Mouse (Mus musculus) heart, embryonic 15.5 days (tissue): ENCODE results near the gene Cd27. TPM values are rescaled to one million over a fixed set of nuclear protein-coding genes. Genes with fewer than 3 reads are reported as not detected.
"Not testable (repeated sequence)": the region's sequence is repeated elsewhere in the genome, so short reads cannot be mapped to it uniquely, and the experiment has no call there.

ENCODE experiments used
- ATAC-seq: fragments of 200-750 bp; cut with Nextera tagmentation; replicated peaks from 2 replicates; pipeline ENCODE4 v1.8.0; 2017; ENCODE audit warnings: low read depth, moderate TSS enrichment; ENCODE audit not compliant: insufficient number of reproducible peaks, insufficient read depth, low FRiP score
- H3K27ac ChIP-seq: fragments of 300-500 bp; sonication (generic); 2 replicates; pipeline ENCODE4 v1.5.1; 2015; ENCODE audit warnings: mild to moderate bottlenecking, inconsistent platforms
- H3K27me3 ChIP-seq: fragments of 300-500 bp; sonication (generic); 2 replicates; pipeline ENCODE4 v1.6.1; 2015; ENCODE audit warnings: inconsistent platforms
- H3K36me3 ChIP-seq: fragments of 300-500 bp; sonication (generic); 2 replicates; pipeline ENCODE4 v1.6.1; 2015; ENCODE audit warnings: mild to moderate bottlenecking, inconsistent platforms
- H3K4me1 ChIP-seq: fragments of 300-500 bp; sonication (generic); replicated peaks from 2 replicates; pipeline ENCODE4 v1.6.1; 2015; ENCODE audit warnings: inconsistent platforms
- H3K4me2 ChIP-seq: fragments of 300-500 bp; sonication (generic); 2 replicates; pipeline ENCODE4 v1.6.1; 2015; ENCODE audit warnings: inconsistent platforms, mild to moderate bottlenecking, moderate library complexity
- H3K4me3 ChIP-seq: fragments of 300-500 bp; sonication (generic); 2 replicates; pipeline ENCODE4 v1.5.1; 2015; ENCODE audit warnings: mild to moderate bottlenecking, inconsistent platforms
- H3K9ac ChIP-seq: fragments of 300-500 bp; sonication (generic); 2 replicates; pipeline ENCODE4 v1.6.1; 2015; ENCODE audit warnings: mild to moderate bottlenecking, inconsistent platforms
- H3K9me3 ChIP-seq: fragments of 300-500 bp; sonication (generic); replicated peaks from 2 replicates; pipeline ENCODE4 v1.6.1; 2016; ENCODE audit warnings: inconsistent platforms
- WGBS: fragments of 180-500 bp; shearing (Covaris S2); methylation state at CpG from one replicate; pipeline ENCODE4 v1.1.7; 2015; ENCODE audit warnings: mixed read lengths; 5-methylcytosine and 5-hydroxymethylcytosine counted together
- polyA plus RNA-seq: library from polyadenylated mRNA; unstranded; fragments of >200 nt; fragmentation: Nextera tagmentation; extraction: Ambion mirVana; gene quantifications from 2 replicates; pipeline ENCODE4 v1.2.1, GENCODE M21; 2015

Cd27 gene
- 2.0 and 10.1 TPM in 2 replicates for polyA plus RNA-seq

DNA sequence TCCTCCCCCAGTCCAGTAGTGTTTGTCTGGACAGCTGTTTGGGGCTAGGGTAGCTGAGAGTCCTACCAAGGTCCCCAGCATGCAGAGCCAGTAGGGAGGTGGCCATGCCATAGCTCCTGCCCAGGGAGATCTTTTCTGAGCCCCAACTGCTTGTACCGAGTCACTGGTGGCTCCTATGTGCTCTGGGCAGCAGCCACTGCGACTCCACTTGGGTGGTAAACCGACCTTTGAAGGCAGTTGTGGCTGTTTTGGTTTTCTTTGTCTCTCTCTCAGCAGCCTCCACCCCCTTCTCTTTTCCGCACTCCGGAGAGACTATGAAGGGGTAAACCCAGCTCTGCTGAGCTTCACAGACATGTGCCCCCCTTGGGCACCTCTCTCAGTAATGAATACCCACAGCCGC is at the start of gene Cd27:
Cd27 (minus strand) TSS at position 229 of the 400 bp plus-strand sequence.
- Histone ChIP-seq H3K9ac (no peak within 1 kb of the TSS), H3K27me3 (no peaks in the 10 kb centered on the region), H3K4me2 (no peak within 1 kb of the TSS), H3K4me3 (peak within 1 kb of the TSS; percentile 22; the same call in 1 of the 2 replicates), H3K4me1 (peaks cover 28% of the 10 kb centered on the region), H3K36me3 (no peaks in the 10 kb centered on the region), H3K9me3 (no peaks in the 10 kb centered on the region), H3K27ac (no peak within 1 kb of the TSS)
- WGBS = 56% methylated on average over 6 of the region's 6 CpGs
- no peak for ATAC-seq

DNA sequence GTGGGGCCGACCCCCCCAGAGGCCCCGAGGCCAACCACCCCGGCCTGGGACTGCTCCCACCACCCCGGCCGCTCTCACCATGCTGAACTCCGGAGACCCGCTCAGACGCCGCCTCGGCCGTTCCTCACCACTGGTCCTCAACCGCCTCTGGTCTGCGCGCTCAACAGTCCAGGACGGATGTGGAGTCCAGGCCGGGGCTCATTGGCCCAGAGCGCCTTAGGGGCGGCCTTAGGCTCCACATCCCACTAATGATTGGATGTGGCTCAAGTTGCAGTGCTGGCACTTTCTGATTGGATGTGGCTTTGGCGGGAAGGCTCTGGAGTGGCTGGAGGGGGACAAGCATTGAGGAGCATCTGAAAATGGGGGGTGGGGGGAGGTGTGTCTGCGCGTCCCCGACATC is 49.1 kb upstream of the Cd27 start, which contains the start of gene Tuba3a:
Tuba3a (minus strand) TSS at position 153 of the 400 bp plus-strand sequence.
- H3K27ac ChIP-seq = no peak within 1 kb of the TSS
- H3K4me3 ChIP-seq = no peak within 1 kb of the TSS
- H3K4me2 ChIP-seq = no peak within 1 kb of the TSS
- ATAC-seq = no peak; the same call in 1 of the 2 replicates
- H3K9me3 ChIP-seq = no peaks in the 10 kb centered on the region
- H3K36me3 ChIP-seq = no peaks in the 10 kb centered on the region
- no peaks in the 10 kb centered on the region for H3K4me1 ChIP-seq
- no peaks in the 10 kb centered on the region for H3K27me3 ChIP-seq
- no peak within 1 kb of the TSS for H3K9ac ChIP-seq
- 94% methylated on average over 20 of the region's 22 CpGs for WGBS

DNA sequence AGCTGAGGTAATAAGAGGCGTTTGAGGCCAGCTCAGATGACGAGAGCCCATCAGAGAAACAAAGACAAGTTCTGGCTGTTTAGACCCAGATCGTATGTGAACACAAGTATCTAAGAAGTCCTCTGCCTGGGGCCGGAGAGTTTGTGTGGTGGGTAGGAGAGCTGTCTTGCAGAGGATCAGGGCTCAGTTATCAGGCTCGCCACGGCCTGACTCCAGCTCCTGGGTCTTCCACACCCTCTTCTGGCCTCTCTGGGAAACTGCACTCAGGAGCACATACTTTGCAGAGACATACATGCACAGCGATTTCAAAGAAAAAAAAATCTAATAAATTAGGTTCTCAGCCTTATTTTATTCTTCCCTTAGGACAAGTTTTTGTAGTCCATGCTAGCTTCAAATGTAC is 47.9 kb upstream of the Cd27 start:
- no peak overlapping the region for H3K9ac ChIP-seq
- H3K36me3 ChIP-seq = no peaks in the 10 kb centered on the region
- H3K4me2 ChIP-seq = no peak overlapping the region
- H3K27me3 ChIP-seq = no peaks in the 10 kb centered on the region
- no peak for ATAC-seq
- no peak overlapping the region for H3K4me3 ChIP-seq
- H3K9me3 ChIP-seq = no peaks in the 10 kb centered on the region
- 86% methylated on average over 7 of the region's 7 CpGs for WGBS
- H3K27ac ChIP-seq = no peak overlapping the region
- no peaks in the 10 kb centered on the region for H3K4me1 ChIP-seq

DNA sequence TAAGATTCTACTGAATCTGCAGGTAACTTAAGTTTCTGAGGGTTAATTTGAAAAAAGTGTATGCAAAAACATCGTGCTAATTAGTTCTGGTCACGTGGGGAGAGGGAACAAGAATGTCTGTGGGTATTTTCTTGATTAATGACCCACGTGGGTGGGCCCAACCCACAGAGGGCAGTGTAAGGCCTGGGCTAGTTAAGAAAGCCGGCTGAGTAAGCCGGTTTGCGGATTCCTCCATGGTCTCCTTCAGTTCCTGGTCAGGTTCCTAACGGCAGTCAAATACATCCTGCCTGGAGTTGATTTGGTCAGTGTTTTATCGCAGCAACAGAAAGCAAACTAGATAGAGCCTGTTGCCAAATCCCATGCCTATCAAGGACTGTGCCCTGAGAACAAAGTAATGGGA is 47.4 kb upstream of the Cd27 start:
- no peak overlapping the region for H3K9ac ChIP-seq
- no peaks in the 10 kb centered on the region for H3K4me1 ChIP-seq
- no peak for ATAC-seq
- H3K27ac ChIP-seq = no peak overlapping the region
- no peak overlapping the region for H3K4me3 ChIP-seq
- H3K4me2 ChIP-seq = no peak overlapping the region
- H3K27me3 ChIP-seq = no peaks in the 10 kb centered on the region
- H3K9me3 ChIP-seq = no peaks in the 10 kb centered on the region
- no peaks in the 10 kb centered on the region for H3K36me3 ChIP-seq
- WGBS = 40% methylated on average over 8 of the region's 8 CpGs

DNA sequence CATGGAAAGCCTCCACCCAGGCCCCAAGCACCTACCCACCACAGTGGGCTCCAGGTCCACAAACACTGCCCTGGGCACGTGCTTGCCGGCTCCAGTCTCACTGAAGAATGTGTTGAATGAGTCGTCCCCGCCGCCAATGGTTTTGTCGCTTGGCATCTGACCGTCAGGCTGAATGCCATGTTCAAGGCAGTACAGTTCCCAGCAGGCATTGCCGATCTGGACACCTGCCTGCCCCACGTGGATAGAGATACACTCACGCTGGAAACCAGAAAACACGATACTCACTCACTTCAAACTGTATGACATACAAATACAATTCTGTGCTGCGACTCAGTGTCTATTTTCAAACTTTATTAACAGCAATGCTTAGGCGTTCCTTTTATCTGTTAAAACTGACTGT is 45.9 kb upstream of the Cd27 start:
- 87% methylated on average over 13 of the region's 13 CpGs for WGBS
- H3K9ac ChIP-seq, H3K36me3 ChIP-seq, H3K4me3 ChIP-seq, H3K27ac ChIP-seq, H3K9me3 ChIP-seq, H3K4me2 ChIP-seq, ATAC-seq, H3K27me3 ChIP-seq, H3K4me1 ChIP-seq: not testable (repeated sequence)

DNA sequence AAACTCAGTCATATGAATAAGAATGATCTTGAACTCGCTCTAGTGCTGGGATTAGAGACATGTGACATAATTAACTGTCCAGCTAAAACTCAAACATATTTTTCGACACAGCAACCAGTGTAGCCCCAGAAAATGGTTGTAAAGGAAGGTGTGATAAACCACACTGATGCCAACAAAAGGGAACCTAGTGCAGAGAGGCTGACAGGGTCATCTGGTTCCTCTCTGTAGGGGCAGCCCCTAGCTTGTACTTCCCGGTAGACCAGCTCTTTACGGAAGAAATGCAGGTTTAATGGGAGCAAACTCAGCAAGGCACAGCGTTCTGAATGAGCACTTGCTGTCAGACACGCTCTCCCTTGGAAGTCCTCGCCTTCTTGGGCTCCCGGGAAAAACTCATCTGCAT is 42.9 kb upstream of the Cd27 start:
- ATAC-seq = no peak
- Histone ChIP-seq H3K27me3 (no peaks in the 10 kb centered on the region), H3K4me2 (no peak overlapping the region), H3K9me3 (no peaks in the 10 kb centered on the region), H3K4me3 (no peak overlapping the region), H3K36me3 (no peaks in the 10 kb centered on the region), H3K9ac (no peak overlapping the region), H3K4me1 (no peaks in the 10 kb centered on the region), H3K27ac (no peak overlapping the region)
- 50% methylated on average over 8 of the region's 8 CpGs for WGBS

DNA sequence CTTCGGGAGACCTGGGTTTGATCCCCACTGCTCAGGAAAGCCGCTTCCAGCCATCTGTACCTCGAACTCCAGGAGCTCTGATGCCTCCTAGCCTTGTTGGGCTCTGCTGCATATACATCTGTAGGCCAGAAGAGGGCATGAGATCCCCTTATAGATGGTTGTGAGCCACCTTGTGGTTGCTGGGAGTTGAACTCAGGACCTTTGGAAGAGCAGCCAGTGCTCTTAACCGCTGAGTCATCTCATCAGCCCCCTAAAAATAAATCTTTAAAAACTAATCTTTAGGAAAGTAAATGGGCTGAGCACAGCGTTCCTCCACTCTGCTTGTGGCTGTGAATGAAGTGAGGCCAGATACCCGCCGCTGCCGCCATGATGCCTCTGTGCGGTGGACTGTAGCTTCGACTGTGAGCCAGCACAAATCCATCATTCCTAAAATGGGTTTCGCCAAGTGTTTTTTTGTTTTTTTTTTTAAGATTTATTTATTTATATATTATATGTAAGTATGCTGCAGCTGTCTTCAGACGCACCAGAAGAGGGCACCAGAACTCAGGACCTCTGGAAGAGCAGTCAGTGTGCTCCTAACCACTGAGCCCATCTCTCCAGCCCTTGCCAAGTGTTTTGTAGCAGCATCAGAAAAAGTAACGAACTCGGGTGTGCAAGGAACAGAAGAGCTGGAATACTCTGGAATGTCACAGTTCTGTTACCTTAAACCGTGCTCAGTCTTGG is 38.2 kb upstream of the Cd27 start:
- H3K4me2 ChIP-seq = no peak overlapping the region
- peaks cover 7% of the 10 kb centered on the region for H3K4me1 ChIP-seq
- H3K27me3 ChIP-seq = no peaks in the 10 kb centered on the region
- H3K9ac ChIP-seq = no peak overlapping the region
- H3K27ac ChIP-seq = no peak overlapping the region
- H3K4me3 ChIP-seq = no peak overlapping the region
- no peaks in the 10 kb centered on the region for H3K36me3 ChIP-seq
- 54% methylated on average over 15 of the region's 15 CpGs for WGBS
- no peaks in the 10 kb centered on the region for H3K9me3 ChIP-seq
- ATAC-seq = no peak

DNA sequence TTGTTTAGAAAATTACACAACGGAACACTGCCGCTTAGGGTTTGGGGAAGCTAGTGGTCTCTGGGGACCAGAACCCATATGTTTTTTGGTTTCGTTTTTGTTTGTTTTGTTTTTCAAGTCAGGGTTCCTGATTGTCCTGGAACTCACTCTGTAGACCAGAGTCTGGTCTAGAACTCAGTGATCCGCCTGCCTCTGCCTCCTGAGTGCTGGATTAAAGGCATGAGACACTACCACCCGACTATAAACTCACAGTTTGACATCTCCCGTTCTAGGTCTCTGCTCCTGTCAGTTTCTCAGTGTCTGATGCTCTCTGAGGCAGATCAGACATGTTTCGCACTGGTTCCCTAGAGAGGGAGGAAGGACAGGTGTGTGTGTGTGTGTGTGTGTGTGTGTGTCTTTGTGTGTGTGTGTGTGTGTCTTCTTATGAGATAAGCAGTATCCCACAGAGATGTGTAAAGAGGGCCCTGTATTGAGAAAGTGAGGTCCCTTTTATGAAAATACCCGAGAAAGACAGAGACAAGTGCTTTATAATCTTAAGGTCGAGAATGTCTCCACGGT is 35.5 kb upstream of the Cd27 start:
- H3K27ac ChIP-seq = no peak overlapping the region
- no peak overlapping the region for H3K9ac ChIP-seq
- no peaks in the 10 kb centered on the region for H3K36me3 ChIP-seq
- H3K4me3 ChIP-seq = no peak overlapping the region
- no peak for ATAC-seq
- H3K9me3 ChIP-seq = no peaks in the 10 kb centered on the region
- no peaks in the 10 kb centered on the region for H3K27me3 ChIP-seq
- H3K4me2 ChIP-seq = no peak overlapping the region
- WGBS = 71% methylated on average over 10 of the region's 10 CpGs
- peaks cover 7% of the 10 kb centered on the region for H3K4me1 ChIP-seq

DNA sequence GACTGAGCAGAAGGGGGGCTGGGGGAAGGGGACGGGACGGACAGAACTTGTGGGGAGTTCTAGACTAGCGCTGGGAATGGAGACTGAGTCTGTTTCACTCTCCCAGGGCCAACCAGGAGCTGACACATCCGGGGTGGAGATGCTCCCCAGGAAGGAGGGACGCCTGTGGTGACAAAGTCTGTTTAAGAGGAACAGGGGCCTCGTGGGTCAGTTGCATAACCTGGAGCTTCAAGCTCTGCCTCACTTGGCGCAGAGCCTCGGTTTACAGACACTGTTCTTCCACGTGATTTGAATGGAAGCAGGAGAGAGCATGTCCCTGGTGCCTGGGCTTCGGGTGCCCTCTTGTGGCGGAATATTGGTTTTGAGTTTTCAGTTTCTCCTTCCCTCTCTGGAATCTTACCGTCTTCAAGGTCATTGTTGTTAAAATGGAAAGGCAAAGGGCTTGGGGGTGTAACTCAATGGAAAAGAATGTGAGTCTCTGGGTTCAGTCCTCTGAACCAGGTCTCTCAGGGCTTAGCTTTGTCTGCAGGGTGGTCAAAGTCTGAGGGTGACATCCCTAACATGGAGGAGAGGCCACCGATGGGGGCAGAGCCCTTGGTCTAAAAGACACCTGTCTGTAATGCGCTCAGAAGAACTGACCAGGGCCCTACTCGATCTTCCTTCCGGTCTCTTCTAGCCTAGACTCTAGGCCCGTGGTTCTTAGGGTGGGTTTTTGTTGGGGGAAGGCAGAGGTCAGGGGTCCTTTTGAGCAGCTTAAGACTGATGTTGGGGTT is 34.8 kb upstream of the Cd27 start:
- peaks cover 7% of the 10 kb centered on the region for H3K4me1 ChIP-seq
- no peaks in the 10 kb centered on the region for H3K9me3 ChIP-seq
- H3K27ac ChIP-seq = peak overlapping the region; percentile 36; the same call in 1 of the 2 replicates
- peak overlapping the region; percentile 52 for H3K4me2 ChIP-seq
- WGBS = 14% methylated on average over 17 of the region's 17 CpGs
- 0 out of 2 replicates have a peak overlapping the region, but pooled peaks have one; percentile 14 for H3K4me3 ChIP-seq
- no peaks in the 10 kb centered on the region for H3K27me3 ChIP-seq
- no peaks in the 10 kb centered on the region for H3K36me3 ChIP-seq
- ATAC-seq = peak; percentile 88
- H3K9ac ChIP-seq = peak overlapping the region; percentile 42; the same call in 1 of the 2 replicates

DNA sequence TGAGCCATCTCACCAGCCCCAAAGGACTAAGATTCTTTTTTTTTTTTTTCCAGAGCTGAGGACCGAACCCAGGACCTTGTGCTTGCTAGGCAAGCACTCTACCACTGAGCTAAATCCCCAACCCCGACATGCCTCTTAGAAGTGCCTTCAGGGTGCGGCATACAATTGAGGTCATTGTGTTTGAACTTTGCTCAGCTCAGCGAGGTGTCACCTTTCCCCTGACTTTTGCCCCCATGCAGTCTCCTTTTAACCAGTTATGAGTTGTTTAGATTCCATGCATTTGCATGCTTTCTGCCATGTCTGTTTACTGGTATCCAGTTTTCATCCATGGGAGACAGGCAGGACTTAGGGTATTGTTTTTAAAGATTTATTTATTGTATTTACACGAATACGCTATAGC is 32.0 kb upstream of the Cd27 start:
- Histone ChIP-seq H3K4me1 (peaks cover 7% of the 10 kb centered on the region), H3K36me3 (no peaks in the 10 kb centered on the region), H3K27ac (no peak overlapping the region), H3K4me3 (no peak overlapping the region), H3K9me3 (no peaks in the 10 kb centered on the region), H3K9ac (no peak overlapping the region), H3K4me2 (no peak overlapping the region), H3K27me3 (no peaks in the 10 kb centered on the region)
- no peak for ATAC-seq
- 49% methylated on average over 6 of the region's 6 CpGs for WGBS

DNA sequence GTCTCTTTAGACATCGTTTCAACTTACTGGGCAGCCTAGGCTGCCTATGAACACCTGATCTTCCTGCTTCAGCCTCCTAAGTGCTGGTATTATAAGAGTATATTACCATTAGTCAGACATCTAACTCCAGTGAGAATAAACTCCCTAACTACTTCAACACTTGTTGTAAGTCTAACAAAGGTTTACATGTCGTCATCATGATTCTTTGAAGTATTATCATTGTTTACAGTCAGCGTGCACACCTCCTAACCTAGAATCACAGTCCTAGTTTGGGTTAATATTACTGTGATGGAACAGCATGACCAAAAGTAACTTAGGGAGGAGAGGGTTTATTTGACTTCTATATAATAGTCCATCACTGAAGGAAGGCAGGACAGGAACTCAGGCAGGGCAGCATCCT is 30.7 kb upstream of the Cd27 start:
- H3K4me1 ChIP-seq = peaks cover 7% of the 10 kb centered on the region
- ATAC-seq = no peak
- H3K36me3 ChIP-seq = no peaks in the 10 kb centered on the region
- no peak overlapping the region for H3K27ac ChIP-seq
- H3K9ac ChIP-seq = no peak overlapping the region
- no peaks in the 10 kb centered on the region for H3K9me3 ChIP-seq
- H3K4me2 ChIP-seq = no peak overlapping the region
- 83% methylated on average over 3 of the region's 3 CpGs for WGBS
- no peaks in the 10 kb centered on the region for H3K27me3 ChIP-seq
- no peak overlapping the region for H3K4me3 ChIP-seq
